Mouse (Mus musculus) C2C12 (cell line): ENCODE results near the gene Bmx. TPM values are rescaled to one million over a fixed set of nuclear protein-coding genes. Genes with fewer than 3 reads are reported as not detected.

ENCODE experiments used
- H3K27me3 ChIP-seq: one replicate; pipeline ENCODE4 v1.6.1; 2011; ENCODE audit not compliant: control insufficient read depth, insufficient read depth, insufficient read length
- H3K36me3 ChIP-seq: one replicate; pipeline ENCODE4 v1.6.1; 2011; ENCODE audit not compliant: control insufficient read depth, insufficient read depth
- H3K4me3 ChIP-seq: one replicate; pipeline ENCODE4 v1.5.1; 2011; ENCODE audit warnings: mild to moderate bottlenecking, control low read depth; ENCODE audit not compliant: poor library complexity, insufficient read depth, severe bottlenecking
- H3K79me2 ChIP-seq: one replicate; pipeline ENCODE4 v1.6.1; 2011; ENCODE audit not compliant: control insufficient read depth, insufficient read depth
- H3K79me3 ChIP-seq: one replicate; pipeline ENCODE4 v1.6.1; 2011; ENCODE audit warnings: low read depth, control low read depth
- H3ac ChIP-seq: one replicate; pipeline ENCODE3; 2011; ENCODE audit warnings: low read depth; ENCODE audit not compliant: control insufficient read depth, insufficient read length
- CEBPB ChIP-seq: IDR thresholded peaks from one replicate; pipeline ENCODE4 v1.6.1; 2011; ENCODE audit warnings: low read depth, mild to moderate bottlenecking, control low read depth, moderate library complexity
- CTCF ChIP-seq: IDR thresholded peaks from one replicate; pipeline ENCODE4 v1.5.1; 2011; ENCODE audit not compliant: control insufficient read depth, insufficient read depth, insufficient read length
- FOSL1 ChIP-seq: IDR thresholded peaks from one replicate; pipeline ENCODE4 v1.8.0; 2011; ENCODE audit warnings: mild to moderate bottlenecking, low read length; ENCODE audit not compliant: poor library complexity, insufficient read depth, severe bottlenecking
- MAX ChIP-seq: IDR thresholded peaks from one replicate; pipeline ENCODE4 v1.6.1; 2011; ENCODE audit warnings: mild to moderate bottlenecking, control low read depth
- MYOD1 ChIP-seq: IDR thresholded peaks from one replicate; pipeline ENCODE4 v1.6.1; 2011; ENCODE audit warnings: low read depth; ENCODE audit not compliant: control insufficient read depth, insufficient read length
- MYOG ChIP-seq: IDR thresholded peaks from one replicate; pipeline ENCODE4 v1.6.1; 2011; ENCODE audit not compliant: control insufficient read depth, insufficient read length; ENCODE audit errors: extremely low read depth
- USF1 ChIP-seq: IDR thresholded peaks from one replicate; pipeline ENCODE4 v1.6.1; 2011; ENCODE audit warnings: low read depth, mild to moderate bottlenecking, control low read depth, moderate library complexity
- long read RNA-seq, 2 experiments: library from polyadenylated mRNA; unstranded; transcript quantifications; one replicate each; pipeline ENCODE4 v2.0.0; 2019 to 2020
- polyA plus RNA-seq: library from polyadenylated mRNA; unstranded; fragments of >200 nt; fragmentation: generic; extraction: Trizol; gene quantifications from one replicate; pipeline ENCODE4 v1.2.1, GENCODE M21; 2012; ENCODE audit warnings: missing spikeins

Bmx gene
- not detected for polyA plus RNA-seq
- long read RNA-seq, experiment 1, result 0 reads
- long read RNA-seq, experiment 2, result 0 reads

GRCm38 (mm10) chrX:164258057-164258456, at the start of gene Bmx:
TSS of gene Bmx (minus strand) at chrX:164258193.
- TF ChIP-seq MYOD1 (no peak), CTCF (no peak), FOSL1 (no peak), MYOG (no peak), CEBPB (no peak), USF1 (no peak), MAX (no peak)
- H3K27me3 ChIP-seq, result no peaks in the 10 kb centered on the region
- H3K79me2 ChIP-seq, result no peaks in the 10 kb centered on the region
- no peaks in the 10 kb centered on the region for H3K79me3 ChIP-seq
- no peaks in the 10 kb centered on the region for H3K36me3 ChIP-seq
- no peak within 1 kb of the TSS for H3K4me3 ChIP-seq
- no peak within 1 kb of the TSS for H3ac ChIP-seq

DNA sequence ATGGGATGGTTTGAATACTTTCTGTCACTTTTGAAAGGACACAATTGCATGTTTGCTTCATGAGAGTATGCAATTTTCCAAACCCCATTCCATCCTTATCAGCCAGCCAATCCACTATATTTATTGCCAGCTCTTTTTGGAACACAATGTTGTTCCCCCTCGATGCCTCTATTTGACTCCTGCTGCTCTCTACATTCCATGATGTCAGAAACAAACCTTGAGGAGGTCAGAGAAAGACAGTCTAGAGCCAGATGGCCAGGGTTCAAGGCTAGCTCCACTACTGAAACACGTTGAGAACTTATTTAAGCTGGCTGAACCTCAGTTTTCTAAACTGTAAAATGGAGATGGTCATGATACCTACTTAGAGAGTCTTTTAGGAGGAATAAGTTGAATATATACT, 48.3 kb upstream of the Bmx start:
- Histone ChIP-seq H3K79me3 (no peaks in the 10 kb centered on the region), H3K27me3 (no peaks in the 10 kb centered on the region), H3K79me2 (no peaks in the 10 kb centered on the region), H3K36me3 (no peaks in the 10 kb centered on the region), H3K4me3 (no peak overlapping the region), H3ac (no peak overlapping the region)
- TF ChIP-seq CEBPB (no peak), CTCF (no peak), MYOD1 (no peak), USF1 (no peak), MAX (no peak), MYOG (no peak), FOSL1 (no peak)

GRCm38 (mm10) chrX:164291147-164291546, 33.2 kb upstream of the Bmx start:
- H3ac ChIP-seq, result no peak overlapping the region
- H3K79me2 ChIP-seq, result no peaks in the 10 kb centered on the region
- no peaks in the 10 kb centered on the region for H3K79me3 ChIP-seq
- no peaks in the 10 kb centered on the region for H3K27me3 ChIP-seq
- H3K4me3 ChIP-seq, result no peak overlapping the region
- H3K36me3 ChIP-seq, result no peaks in the 10 kb centered on the region
- TF ChIP-seq USF1, result no peak
- TF ChIP-seq CTCF, result no peak
- no peak for TF ChIP-seq CEBPB
- no peak for TF ChIP-seq MAX
- no peak for TF ChIP-seq FOSL1

DNA sequence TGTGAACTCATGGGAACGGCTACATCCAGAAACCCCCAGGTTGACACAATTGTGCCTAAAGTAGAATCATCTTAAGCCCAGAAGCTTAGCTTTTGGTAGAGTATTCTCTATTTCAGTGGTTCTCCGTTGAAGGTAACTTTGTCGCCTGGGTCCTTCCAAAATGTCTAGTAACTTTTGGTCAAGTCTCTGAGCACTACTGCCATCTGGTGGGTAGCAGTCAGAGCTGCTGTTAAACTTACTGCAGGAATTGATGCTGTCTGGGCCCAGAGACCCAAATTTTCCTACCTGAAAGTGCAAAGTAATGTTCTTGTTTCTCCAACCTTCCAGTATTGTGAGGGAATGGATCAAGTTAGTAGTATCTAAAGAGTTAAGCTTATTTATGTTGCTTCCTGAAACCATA, 29.1 kb upstream of the Bmx start:
- Histone ChIP-seq H3K79me2 (no peaks in the 10 kb centered on the region), H3ac (no peak overlapping the region), H3K36me3 (no peaks in the 10 kb centered on the region), H3K79me3 (no peaks in the 10 kb centered on the region), H3K27me3 (no peaks in the 10 kb centered on the region), H3K4me3 (no peak overlapping the region)
- TF ChIP-seq MAX (no peak), FOSL1 (no peak), CEBPB (no peak), USF1 (no peak), CTCF (no peak), MYOD1 (no peak), MYOG (no peak)

DNA sequence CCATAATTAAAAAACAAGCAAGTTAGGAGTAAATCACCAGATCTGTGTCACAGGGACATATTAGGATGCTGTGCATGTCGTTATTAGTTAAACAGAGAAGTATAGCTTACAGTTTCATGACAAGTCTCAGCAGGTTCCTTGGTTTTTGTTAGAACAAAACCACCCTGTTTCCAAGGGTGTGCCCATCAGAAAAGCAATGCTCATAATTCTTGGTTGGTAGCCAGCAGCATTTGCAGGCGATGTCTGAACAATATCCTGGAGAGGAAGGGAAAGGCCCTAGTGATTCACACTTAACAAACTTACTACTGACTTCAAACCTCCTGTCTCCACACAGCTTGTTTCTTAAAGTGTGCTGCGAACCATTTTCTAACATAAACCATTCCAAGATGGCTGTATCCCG, 25.8 kb upstream of the Bmx start:
- TF ChIP-seq CTCF, result no peak
- TF ChIP-seq MAX, result no peak
- TF ChIP-seq CEBPB, result no peak
- no peak for TF ChIP-seq MYOG
- Histone ChIP-seq H3K79me3 (no peaks in the 10 kb centered on the region), H3K4me3 (no peak overlapping the region), H3ac (no peak overlapping the region), H3K79me2 (no peaks in the 10 kb centered on the region), H3K27me3 (no peaks in the 10 kb centered on the region), H3K36me3 (peaks cover 3% of the 10 kb centered on the region)

DNA sequence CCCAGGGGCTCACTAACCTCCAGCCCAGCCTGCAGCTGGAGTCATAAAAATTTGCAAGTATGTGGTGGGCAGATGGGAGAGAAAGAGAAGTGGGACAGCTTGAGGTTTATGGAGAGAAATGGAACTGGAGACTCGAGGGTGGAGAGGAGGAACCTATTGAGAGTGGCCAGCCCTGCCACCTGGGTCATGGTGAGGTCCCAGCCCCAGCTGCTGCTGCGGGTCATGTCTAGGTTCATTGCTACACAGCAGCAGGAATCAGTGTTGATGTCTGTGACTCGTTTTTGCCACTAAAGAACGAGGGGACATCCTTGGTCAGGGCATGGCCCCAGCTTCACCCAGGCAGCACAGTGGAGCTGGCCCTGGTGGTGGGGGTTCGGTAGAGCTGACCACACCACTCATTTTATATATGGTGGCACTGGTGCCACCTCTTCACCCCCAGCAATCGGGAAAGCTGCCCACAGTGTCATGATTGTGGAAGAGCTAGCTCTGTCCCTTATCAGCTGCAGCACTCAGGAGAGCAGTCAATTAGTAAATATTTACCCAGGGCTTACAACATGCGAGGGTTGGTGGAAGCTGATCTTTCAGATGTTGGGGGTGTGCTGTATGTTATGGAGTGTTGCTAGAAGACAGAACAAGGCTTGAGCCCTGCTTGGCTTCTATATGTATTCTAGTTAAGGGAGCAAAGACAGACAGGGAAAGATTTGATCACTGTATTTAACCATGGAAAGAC, 23.1 kb upstream of the Bmx start:
- Histone ChIP-seq H3K27me3 (no peaks in the 10 kb centered on the region), H3K79me3 (no peaks in the 10 kb centered on the region), H3ac (no peak overlapping the region), H3K79me2 (no peaks in the 10 kb centered on the region), H3K36me3 (peaks cover 3% of the 10 kb centered on the region), H3K4me3 (no peak overlapping the region)
- TF ChIP-seq MAX (no peak), FOSL1 (no peak), MYOG (no peak), CTCF (no peak), MYOD1 (no peak), USF1 (no peak), CEBPB (no peak)
